ENCODE assay signal across 18 mouse cellular contexts in the genomic region with DNA sequence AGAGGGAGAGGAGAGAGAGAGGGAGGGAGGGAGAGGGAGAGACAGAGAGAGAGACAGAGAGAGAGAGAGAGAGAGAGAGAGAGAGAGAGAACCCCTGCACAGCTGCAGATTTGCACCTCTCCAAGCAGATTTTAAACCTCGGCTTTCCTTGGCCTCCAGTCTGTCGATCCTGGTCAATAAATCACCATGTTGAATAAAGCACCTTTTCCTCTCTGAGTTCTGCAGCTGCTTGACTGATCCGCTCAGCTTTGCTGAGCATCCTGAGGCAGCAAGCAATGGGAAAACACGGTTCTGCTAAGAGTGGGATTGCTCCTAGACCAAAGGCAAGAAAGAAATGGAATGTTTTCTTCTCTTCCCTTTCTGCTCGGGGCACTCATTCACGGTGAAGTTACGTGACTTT.
A peak's percentile ranks its signal among the peaks of the same experiment; 100 is the strongest.
DNase-seq lines count a peak whose midpoint lies in the region; ATAC-seq and TF ChIP-seq lines count a peak whose summit lies in the region.
"Had no signal": no experiment of that assay in that cellular context is flagged by ENCODE, and none has a peak within 500 bp of the region (broad histone marks: within the 10 kb centered on the region; RNA-seq: fewer than 3 reads in every experiment).

No protein-coding gene starts in this region.

- H3K27me3 ChIP-seq in kidney, embryonic 15.5 days, result no peaks in the 10 kb centered on the region
- H3K27me3 ChIP-seq in kidney, adult 2 months (replicated peaks; ENCODE audit: control insufficient read depth, insufficient read depth, low read length), result no peaks in the 10 kb centered on the region
- H3K27me3 ChIP-seq in midbrain, embryonic 16.5 days (ENCODE audit: control insufficient read depth, insufficient read depth, low read depth, low read length), result no peaks in the 10 kb centered on the region
- no peaks in the 10 kb centered on the region for H3K27me3 ChIP-seq in midbrain, embryonic 10.5 days (ENCODE audit: low read depth, poor library complexity, severe bottlenecking)
- no peaks in the 10 kb centered on the region for H3K27me3 ChIP-seq in neural tube, embryonic 15.5 days (replicated peaks)
- H3K27me3 ChIP-seq: heart, embryonic 13.5 days; intestine, embryonic 15.5 days had no signal

- DNase-seq in frontal cortex, postnatal 14 days (ENCODE audit: low spot score in 2 of 2), result no peak
- no peak for DNase-seq in kidney, adult 2 months
- no peak for DNase-seq in midbrain, embryonic 10.5 days (ENCODE audit: low spot score)
- DNase-seq in ovary, postnatal 36 days (ENCODE audit: low spot score), result no peak
- DNase-seq: adrenal gland, postnatal 25 days; cerebellum, adult 11 months; cerebellum, postnatal 10 days; gastrocnemius, postnatal 10 days; heart, adult 11 months; liver, postnatal 0 days; lung, postnatal 14 days had no signal

- TF ChIP-seq POLR2A in kidney, adult 2 months (IDR thresholded peaks at IDR 0.05; ENCODE audit: low read depth, low read length), result no peak

- ATAC-seq in frontal cortex, adult (ENCODE audit: low TSS enrichment), result peak; percentile 48
- no peak for ATAC-seq in kidney, embryonic 15.5 days (replicated peaks; ENCODE audit: low FRiP score)
- 0 out of 2 replicates have a peak, but pooled peaks have one; percentile 20 for ATAC-seq in midbrain, embryonic 16.5 days
- ATAC-seq in neural tube, embryonic 15.5 days (ENCODE audit: low FRiP score), result peak; percentile 19; the same call in 1 of the 2 replicates
- ATAC-seq: intestine, embryonic 15.5 days; liver, postnatal 0 days had no signal

- no peaks in the 10 kb centered on the region for H3K9me3 ChIP-seq in kidney, embryonic 15.5 days (replicated peaks)
- H3K9me3 ChIP-seq in midbrain, embryonic 16.5 days (replicated peaks; ENCODE audit: control insufficient read depth, low read length, poor library complexity, severe bottlenecking), result no peaks in the 10 kb centered on the region
- H3K9me3 ChIP-seq in midbrain, embryonic 10.5 days (replicated peaks), result no peaks in the 10 kb centered on the region
- H3K9me3 ChIP-seq in neural tube, embryonic 15.5 days (replicated peaks), result no peaks in the 10 kb centered on the region
- H3K9me3 ChIP-seq: G1E; heart, embryonic 13.5 days; intestine, embryonic 15.5 days had no signal

- H3K9ac ChIP-seq in kidney, embryonic 15.5 days, result no peak overlapping the region
- H3K9ac ChIP-seq in midbrain, embryonic 16.5 days (ENCODE audit: low read depth, low read length), result no peak overlapping the region
- no peak overlapping the region for H3K9ac ChIP-seq in neural tube, embryonic 15.5 days (replicated peaks)
- H3K9ac ChIP-seq: heart, embryonic 13.5 days; intestine, embryonic 15.5 days; liver, postnatal 0 days had no signal

- 16% methylated on average over 7 of the region's 7 CpGs for WGBS in kidney, embryonic 15.5 days
- WGBS in kidney, adult 2 months, result 26% methylated on average over 7 of the region's 7 CpGs
- 63% methylated on average over 7 of the region's 7 CpGs for WGBS in midbrain, embryonic 16.5 days
- 70% methylated on average over 7 of the region's 7 CpGs for whole genome bisulfite sequencing in midbrain, embryonic 10.5 days
- 30% methylated on average over 7 of the region's 7 CpGs for WGBS in neural tube, embryonic 15.5 days

- H3K4me1 ChIP-seq in kidney, embryonic 15.5 days, result peaks cover 32% of the 10 kb centered on the region
- H3K4me1 ChIP-seq in kidney, adult 2 months (ENCODE audit: control insufficient read depth, insufficient read depth, low read length), result peaks cover 5% of the 10 kb centered on the region; the same call in 1 of the 2 replicates
- H3K4me1 ChIP-seq in midbrain, embryonic 16.5 days (ENCODE audit: control insufficient read depth, insufficient read depth, low read length), result peaks cover 2% of the 10 kb centered on the region; the same call in 1 of the 2 replicates
- H3K4me1 ChIP-seq in midbrain, embryonic 10.5 days, result peaks cover 5% of the 10 kb centered on the region; the same call in 1 of the 2 replicates
- H3K4me1 ChIP-seq in neural tube, embryonic 15.5 days, result peaks cover 11% of the 10 kb centered on the region

- H3K4me2 ChIP-seq in kidney, embryonic 15.5 days, result peak overlapping the region; percentile 29; the same call in 1 of the 2 replicates
- no peak overlapping the region for H3K4me2 ChIP-seq in midbrain, embryonic 16.5 days (ENCODE audit: low read length)
- no peak overlapping the region for H3K4me2 ChIP-seq in neural tube, embryonic 15.5 days
- H3K4me2 ChIP-seq: intestine, embryonic 15.5 days had no signal

- H3K4me3 ChIP-seq in kidney, embryonic 15.5 days (replicated peaks), result no peak overlapping the region
- H3K4me3 ChIP-seq in kidney, adult 2 months (ENCODE audit: insufficient read depth, low read depth, low read length), result no peak overlapping the region
- no peak overlapping the region for H3K4me3 ChIP-seq in midbrain, embryonic 16.5 days (ENCODE audit: low read depth, low read length)
- no peak overlapping the region for H3K4me3 ChIP-seq in midbrain, embryonic 10.5 days
- no peak overlapping the region for H3K4me3 ChIP-seq in neural tube, embryonic 15.5 days (replicated peaks)
- H3K4me3 ChIP-seq: heart, embryonic 13.5 days; intestine, embryonic 15.5 days had no signal

- no peak overlapping the region for H3K27ac ChIP-seq in kidney, embryonic 15.5 days
- no peak overlapping the region for H3K27ac ChIP-seq in kidney, adult 2 months (ENCODE audit: insufficient read depth, low read depth, low read length)
- H3K27ac ChIP-seq in midbrain, embryonic 16.5 days (ENCODE audit: low read length), result peak overlapping the region; percentile 21; the same call in 1 of the 2 replicates
- no peak overlapping the region for H3K27ac ChIP-seq in midbrain, embryonic 10.5 days (replicated peaks)
- peak overlapping the region; percentile 60; the same call in 1 of the 2 replicates for H3K27ac ChIP-seq in neural tube, embryonic 15.5 days (replicated peaks)
- H3K27ac ChIP-seq: heart, embryonic 13.5 days; intestine, embryonic 15.5 days had no signal

- H3K36me3 ChIP-seq in kidney, embryonic 15.5 days, result no peaks in the 10 kb centered on the region
- no peaks in the 10 kb centered on the region for H3K36me3 ChIP-seq in kidney, adult 2 months (ENCODE audit: control insufficient read depth, insufficient read depth, low read length)
- H3K36me3 ChIP-seq in midbrain, embryonic 16.5 days (ENCODE audit: control insufficient read depth, insufficient read depth, low read length), result no peaks in the 10 kb centered on the region
- no peaks in the 10 kb centered on the region for H3K36me3 ChIP-seq in midbrain, embryonic 10.5 days
- no peaks in the 10 kb centered on the region for H3K36me3 ChIP-seq in neural tube, embryonic 15.5 days
- H3K36me3 ChIP-seq: heart, embryonic 13.5 days; intestine, embryonic 15.5 days had no signal

- no peak for TF ChIP-seq CTCF in kidney, adult 2 months (conservative IDR thresholded peaks at IDR 0.05; ENCODE audit: insufficient read depth, insufficient read length, low read depth, low read length)

Comparison
In these comparisons a context has a peak if more than half of its experiments do, and no peak if none do; other contexts are left out.
1. H3K27ac ChIP-seq: peak in midbrain, embryonic 16.5 days (single experiment) and neural tube, embryonic 15.5 days (single experiment); none in kidney, embryonic 15.5 days (single experiment), kidney, adult 2 months (single experiment) and midbrain, embryonic 10.5 days (single experiment).